Mouse (Mus musculus) kidney, postnatal 0 days (tissue): ENCODE measurements around the gene Armc7. TPM values are rescaled to one million over a fixed set of nuclear protein-coding genes. Genes with fewer than 3 reads are reported as not detected.
A peak's percentile ranks its signal among the peaks of the same experiment; 100 is the strongest.

ENCODE experiments used
- ATAC-seq: fragments of 200-750 bp; cut with Nextera tagmentation; replicated peaks from 2 replicates; pipeline ENCODE4 v1.8.0; 2017; ENCODE audit warnings: low read depth, moderate number of reproducible peaks, moderate TSS enrichment, moderate library complexity; ENCODE audit not compliant: low FRiP score
- DNase-seq: peaks from one replicate; pipeline ENCODE4 v3.0.0-alpha.2; 2016; ENCODE audit warnings: low spot score
- H3K27ac ChIP-seq: fragments of 300-500 bp; sonication (generic); 2 replicates; pipeline ENCODE4 v1.5.1; 2014; ENCODE audit warnings: mild to moderate bottlenecking
- H3K27me3 ChIP-seq: fragments of 300-500 bp; sonication (generic); 2 replicates; pipeline ENCODE4 v1.6.1; 2014; ENCODE audit warnings: low read length, mixed read lengths; ENCODE audit not compliant: insufficient read depth
- H3K36me3 ChIP-seq: fragments of 300-500 bp; sonication (generic); 2 replicates; pipeline ENCODE4 v1.6.1; 2014; ENCODE audit warnings: low read length, mixed read lengths; ENCODE audit not compliant: insufficient read depth
- H3K4me1 ChIP-seq: fragments of 300-500 bp; sonication (generic); replicated peaks from 2 replicates; pipeline ENCODE4 v1.6.1; 2014; ENCODE audit warnings: antibody characterized with exemption, low read length, mixed read lengths; ENCODE audit not compliant: insufficient read depth
- H3K4me2 ChIP-seq: fragments of 300-500 bp; sonication (generic); 2 replicates; pipeline ENCODE4 v1.6.1; 2014; ENCODE audit warnings: mild to moderate bottlenecking, low read length, moderate library complexity, mixed read lengths
- H3K4me3 ChIP-seq: fragments of 300-500 bp; sonication (generic); replicated peaks from 2 replicates; pipeline ENCODE4 v1.5.1; 2014; ENCODE audit warnings: low read depth, low read length
- H3K9ac ChIP-seq: fragments of 300-500 bp; sonication (generic); 2 replicates; pipeline ENCODE4 v1.6.1; 2014; ENCODE audit warnings: low read depth, low read length
- H3K9me3 ChIP-seq: fragments of 300-500 bp; sonication (generic); replicated peaks from 2 replicates; pipeline ENCODE4 v1.6.1; 2016; ENCODE audit warnings: low read length, inconsistent platforms, mixed read lengths
- CTCF ChIP-seq: IDR thresholded peaks from 2 replicates; pipeline ENCODE4 v1.5.1; 2016; ENCODE audit warnings: antibody characterized with exemption, low read depth, mild to moderate bottlenecking, moderate library complexity
- WGBS: fragments of 180-500 bp; shearing (Covaris S2); extraction: QIAGEN DNeasy Blood & Tissue Kit; methylation state at CpG from one replicate; pipeline ENCODE4 v1.1.7; 2014; 5-methylcytosine and 5-hydroxymethylcytosine counted together
- polyA plus RNA-seq: library from polyadenylated mRNA; unstranded; fragments of >200 nt; fragmentation: Nextera tagmentation; extraction: Ambion mirVana; gene quantifications from 2 replicates; pipeline ENCODE4 v1.2.1, GENCODE M21; 2015

Gene Armc7
- polyA plus RNA-seq, 1 experiment from 2014 or later: 6.9 TPM

GRCm38 (mm10) chr11:115446906-115447305 lies 28.6 kb upstream of the Armc7 start:
- Histone ChIP-seq H3K4me2 (no peak overlapping the region), H3K36me3 (no peaks in the 10 kb centered on the region), H3K9me3 (no peaks in the 10 kb centered on the region), H3K27ac (peak overlapping the region; percentile 89; the same call in 1 of the 2 replicates), H3K27me3 (no peaks in the 10 kb centered on the region), H3K9ac (no peak overlapping the region), H3K4me3 (no peak overlapping the region), H3K4me1 (peaks cover 2% of the 10 kb centered on the region; the same call in 1 of the 2 replicates)
- DNase-seq: no peak
- 25% methylated on average over 3 of the region's 3 CpGs for WGBS
- ATAC-seq: no peak
- no peak for TF ChIP-seq CTCF

GRCm38 (mm10) chr11:115447321-115447885 lies 28.1 kb upstream of the Armc7 start:
- H3K9me3 ChIP-seq: no peaks in the 10 kb centered on the region
- no peak for ATAC-seq
- H3K27ac ChIP-seq: peak overlapping the region; percentile 89
- 82% methylated on average over 11 of the region's 11 CpGs for WGBS
- H3K27me3 ChIP-seq: no peaks in the 10 kb centered on the region
- no peaks in the 10 kb centered on the region for H3K36me3 ChIP-seq
- peaks cover 2% of the 10 kb centered on the region; the same call in 1 of the 2 replicates for H3K4me1 ChIP-seq
- no peak overlapping the region for H3K9ac ChIP-seq
- no peak overlapping the region for H3K4me2 ChIP-seq
- no peak for TF ChIP-seq CTCF
- H3K4me3 ChIP-seq: no peak overlapping the region
- DNase-seq: no peak

- peak overlapping the region; percentile 89 for H3K27ac ChIP-seq
- no peak overlapping the region for H3K4me3 ChIP-seq
- no peaks in the 10 kb centered on the region for H3K36me3 ChIP-seq
- TF ChIP-seq CTCF: no peak
- no peaks in the 10 kb centered on the region for H3K9me3 ChIP-seq
- H3K4me1 ChIP-seq: peaks cover 2% of the 10 kb centered on the region; the same call in 1 of the 2 replicates
- no peak for ATAC-seq
- H3K9ac ChIP-seq: no peak overlapping the region
- no peak overlapping the region for H3K4me2 ChIP-seq
- no peaks in the 10 kb centered on the region for H3K27me3 ChIP-seq
- WGBS: 88% methylated on average over 16 of the region's 16 CpGs
- no peak for DNase-seq
Observed at GRCm38 (mm10) chr11:115448075-115448474, 27.4 kb upstream of the Armc7 start.

GRCm38 (mm10) chr11:115448998-115449397 lies 26.5 kb upstream of the Armc7 start:
- ATAC-seq (peak; percentile 59), DNase-seq (peak; percentile 50)
- TF ChIP-seq CTCF: no peak
- Histone ChIP-seq H3K4me1 (peaks cover 2% of the 10 kb centered on the region; the same call in 1 of the 2 replicates), H3K36me3 (no peaks in the 10 kb centered on the region), H3K27ac (peak overlapping the region; percentile 89), H3K9me3 (no peaks in the 10 kb centered on the region), H3K27me3 (no peaks in the 10 kb centered on the region), H3K9ac (no peak overlapping the region), H3K4me3 (no peak overlapping the region), H3K4me2 (no peak overlapping the region)
- WGBS: 46% methylated on average over 7 of the region's 7 CpGs

GRCm38 (mm10) chr11:115450176-115450575 lies 25.3 kb upstream of the Armc7 start:
- no peak overlapping the region for H3K9ac ChIP-seq
- peak overlapping the region; percentile 89 for H3K27ac ChIP-seq
- TF ChIP-seq CTCF: no peak
- H3K4me2 ChIP-seq: no peak overlapping the region
- H3K9me3 ChIP-seq: no peaks in the 10 kb centered on the region
- no peak overlapping the region for H3K4me3 ChIP-seq
- H3K36me3 ChIP-seq: no peaks in the 10 kb centered on the region
- no peak for ATAC-seq
- no peak for DNase-seq
- 51% methylated on average over 7 of the region's 7 CpGs for WGBS
- H3K27me3 ChIP-seq: no peaks in the 10 kb centered on the region
- peaks cover 2% of the 10 kb centered on the region; the same call in 1 of the 2 replicates for H3K4me1 ChIP-seq

- H3K4me1 ChIP-seq: peaks cover 2% of the 10 kb centered on the region; the same call in 1 of the 2 replicates
- no peak for TF ChIP-seq CTCF
- H3K4me3 ChIP-seq: no peak overlapping the region
- H3K9ac ChIP-seq: no peak overlapping the region
- 72% methylated on average over 8 of the region's 8 CpGs for WGBS
- H3K27ac ChIP-seq: 0 out of 2 replicates have a peak overlapping the region, but pooled peaks have one; percentile 9
- no peak overlapping the region for H3K4me2 ChIP-seq
- no peaks in the 10 kb centered on the region for H3K36me3 ChIP-seq
- no peaks in the 10 kb centered on the region for H3K9me3 ChIP-seq
- ATAC-seq: no peak
- no peaks in the 10 kb centered on the region for H3K27me3 ChIP-seq
- no peak for DNase-seq
Observed at GRCm38 (mm10) chr11:115451781-115452241, 23.7 kb upstream of the Armc7 start.
